Mouse (Mus musculus): ENCODE results near the gene Zdhhc25.

Gene Zdhhc25

GRCm38 (mm10) chr15:88635205-88635604, 35.1 kb downstream of the Zdhhc25 start:
- no peak for DNase-seq

GRCm38 (mm10) chr15:88651019-88651418, 50.9 kb downstream of the Zdhhc25 start:
- DNase-seq, result peak; percentile 69

Measured in right cerebral cortex, adult 18-20 months (tissue).